Mouse (Mus musculus) adrenal gland, adult 2 months (tissue): ENCODE results near the gene Opn4. TPM values are rescaled to one million over a fixed set of nuclear protein-coding genes. Genes with fewer than 3 reads are reported as not detected.

Experiments used
- DNase-seq: peaks from one replicate; pipeline ENCODE4 v3.0.0; 2021
- polyA plus RNA-seq: library from polyadenylated mRNA; depleted of rRNA; stranded (reverse); fragments of >200 nt; gene quantifications from 2 replicates; pipeline ENCODE4 v1.2.3, GENCODE M21; 2012
- total RNA-seq, 2 experiments: library from RNA; stranded (reverse); gene quantifications; 2 replicates each; pipeline ENCODE4 v1.2.3; 2021

The Opn4 gene
- total and polyA plus RNA-seq, 3 experiments: 0.26 TPM; not detected in 1

DNA sequence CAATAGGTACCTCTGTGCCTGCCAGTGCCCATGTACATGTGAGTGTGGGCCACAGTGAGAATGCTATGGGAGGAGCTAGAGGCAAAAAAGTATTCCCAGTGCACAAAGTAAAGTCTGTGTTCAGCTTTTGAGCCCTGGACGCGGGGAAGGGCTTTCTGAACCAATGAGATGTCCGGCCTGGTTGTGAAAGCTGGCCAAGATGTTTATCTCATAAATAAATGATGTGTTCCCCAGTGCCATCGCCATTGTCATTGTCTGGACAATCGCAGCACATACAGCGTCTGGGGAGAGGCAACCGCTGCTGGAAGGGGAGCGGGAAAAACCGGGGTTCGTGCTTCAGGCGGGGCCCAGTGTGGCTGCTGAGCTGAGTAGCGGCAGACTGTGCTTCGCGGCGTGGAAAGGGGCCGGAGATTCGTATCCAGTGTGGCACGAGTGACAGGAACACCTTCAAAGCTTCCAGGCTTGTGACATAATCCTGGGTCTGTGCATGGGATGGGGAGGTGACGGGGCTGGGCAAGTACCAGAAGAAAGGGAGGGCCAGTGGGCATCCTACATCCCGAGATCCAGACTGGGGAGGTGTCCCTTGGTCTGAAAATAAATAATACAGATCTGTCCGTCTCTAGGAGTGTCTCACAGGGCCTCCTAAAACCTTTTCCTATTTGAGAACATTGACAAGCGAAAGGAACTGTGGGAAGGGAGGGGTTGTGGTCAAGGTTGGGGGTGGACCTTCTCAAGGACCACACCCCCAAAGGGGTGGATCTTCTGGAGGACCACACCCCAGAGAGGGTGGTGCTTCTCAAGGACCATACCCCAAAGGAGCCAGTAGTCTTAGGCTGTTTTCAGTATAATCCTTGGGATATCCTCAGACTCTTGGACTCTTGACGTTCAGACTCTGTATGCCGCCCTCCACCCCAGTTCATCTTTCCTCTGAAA lies 8.9 kb downstream of the Opn4 start:
- DNase-seq: no peak

DNA sequence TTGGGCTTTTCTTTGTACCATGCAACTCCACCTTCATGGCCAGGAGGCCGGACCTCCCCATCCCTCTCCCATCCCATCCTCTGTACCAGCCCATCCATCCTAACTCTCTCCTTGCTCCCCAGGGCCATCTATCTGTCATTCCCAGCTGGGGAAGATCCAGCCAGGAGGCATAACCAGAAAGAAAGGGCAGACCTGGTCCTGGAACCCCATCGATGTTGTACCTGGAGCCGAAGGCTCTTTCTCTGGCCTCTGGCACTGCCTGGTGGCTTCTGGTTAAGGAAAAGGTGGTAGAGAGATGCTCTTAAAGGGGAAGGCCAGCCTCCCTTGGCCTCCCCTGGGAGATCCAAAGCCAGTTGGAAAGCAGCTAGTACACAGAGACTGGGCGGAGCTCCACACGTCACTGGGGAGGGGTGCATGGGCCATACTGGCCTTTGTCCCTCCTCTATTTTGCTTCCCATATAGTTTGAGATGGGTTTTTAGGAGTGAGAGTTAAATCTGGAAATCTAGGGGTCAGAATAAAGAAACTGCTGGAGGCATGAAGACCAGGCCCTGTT lies 9.8 kb downstream of the Opn4 start:
- DNase-seq: no peak

DNA sequence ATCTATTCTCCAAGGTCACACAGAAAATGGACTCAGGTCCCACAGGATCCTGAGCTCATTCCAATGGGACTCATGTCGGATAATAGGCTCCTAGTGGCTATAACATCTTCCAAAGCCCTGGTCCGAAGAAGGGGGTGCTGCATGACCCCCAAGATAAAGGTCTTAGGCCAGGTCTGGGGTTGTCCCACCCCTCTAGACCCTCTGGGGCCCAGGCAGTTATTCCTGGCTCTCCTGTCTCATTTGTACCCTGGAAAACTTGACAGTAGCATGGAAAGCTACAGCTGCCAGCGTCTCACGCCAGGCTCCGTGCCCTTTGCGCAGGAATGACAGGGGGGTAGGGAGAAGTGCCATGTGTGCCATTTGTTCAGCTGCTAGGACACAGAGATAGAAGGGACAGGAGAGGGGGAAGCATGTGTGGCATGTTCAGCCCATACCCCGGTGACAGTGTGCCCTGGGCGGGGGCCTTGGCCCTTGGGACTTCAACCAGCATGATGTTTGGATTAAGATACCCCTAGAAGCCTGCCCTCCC lies 10.7 kb downstream of the Opn4 start:
- no peak for DNase-seq

DNA sequence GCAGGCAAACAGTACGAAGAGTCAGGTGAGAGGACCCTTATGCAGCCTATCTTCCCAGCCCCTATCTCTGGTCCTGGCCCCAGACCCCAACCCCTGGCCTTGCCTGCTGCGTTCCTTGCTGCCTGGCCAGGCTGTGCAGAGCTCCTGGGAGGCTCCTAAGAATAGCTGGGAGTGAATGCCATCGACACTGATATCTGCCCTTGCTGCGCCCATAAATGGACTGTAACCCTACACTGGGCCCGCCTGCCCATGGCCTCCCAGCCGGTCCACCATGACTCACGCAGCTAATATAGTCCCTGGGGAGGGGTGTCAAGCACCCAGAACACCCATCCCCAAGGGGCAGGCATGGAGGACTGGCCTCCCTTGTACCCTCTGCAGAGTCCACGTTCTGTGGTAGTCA lies 11.4 kb downstream of the Opn4 start, which contains the start of gene Ldb3:
Gene Ldb3, minus strand, starts transcription at position 185 of the 400 bp plus-strand sequence.
- DNase-seq: peak; percentile 50

GRCm38 (mm10) chr14:34588005-34588404 lies 11.9 kb downstream of the Opn4 start:
- no peak for DNase-seq

DNA sequence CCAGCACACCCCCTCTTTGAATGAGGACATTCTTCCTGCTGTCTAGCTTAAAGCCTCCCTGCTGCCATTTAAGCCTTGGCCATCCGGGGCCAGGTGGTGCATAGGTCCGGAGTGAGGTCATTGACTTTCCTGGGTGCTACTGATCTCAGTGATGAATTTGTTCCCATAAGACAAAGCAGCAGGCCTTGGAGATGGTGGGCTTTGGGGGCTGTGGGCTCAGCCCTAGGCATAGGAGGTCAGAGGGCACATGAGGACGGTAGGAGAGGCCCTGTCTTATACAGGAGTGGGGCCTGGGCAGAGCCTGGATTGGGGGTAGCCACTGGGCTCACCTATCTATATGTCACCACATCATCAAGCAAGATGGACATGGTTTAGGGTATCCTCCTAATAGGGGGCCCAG lies 13.1 kb downstream of the Opn4 start:
- DNase-seq: no peak

DNA sequence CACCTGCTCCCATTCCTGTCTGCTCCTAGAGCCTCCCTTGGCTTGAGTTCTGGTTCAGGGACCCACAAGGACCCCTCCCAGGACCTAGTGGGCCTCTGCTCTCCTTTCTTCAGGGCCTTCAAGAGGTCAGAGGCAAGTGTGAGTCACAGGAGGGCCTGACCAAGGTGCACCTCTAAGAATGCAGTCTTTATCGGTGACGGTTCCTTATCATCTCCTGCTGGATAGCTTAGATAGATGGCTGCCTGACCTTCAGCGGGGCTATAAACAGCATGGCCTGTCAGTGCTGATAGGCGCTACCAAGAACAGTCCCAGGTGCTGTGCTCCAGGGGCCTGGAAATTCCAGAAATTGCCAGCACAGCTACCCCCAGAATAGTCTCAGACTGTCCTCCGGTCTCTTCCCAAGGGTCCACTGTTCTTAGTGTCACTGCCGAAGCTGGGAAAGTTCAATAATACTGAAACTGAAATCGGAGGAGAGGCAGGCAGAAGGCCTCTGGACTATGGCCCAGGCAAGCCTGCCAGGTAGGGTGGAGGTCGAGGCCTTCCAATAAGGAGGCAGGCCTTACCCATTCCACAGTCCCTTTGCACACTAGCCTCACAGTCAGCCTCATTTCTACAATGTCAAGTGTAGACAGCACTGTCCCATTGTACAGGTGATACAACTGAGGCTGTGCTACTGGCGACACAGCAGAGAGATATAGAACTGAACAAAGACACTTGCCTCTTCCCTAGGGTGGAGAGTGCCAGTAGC lies 14.4 kb downstream of the Opn4 start:
- DNase-seq: peak; percentile 61

- no peak for DNase-seq
Observed at GRCm38 (mm10) chr14:34582740-34583427, 17.1 kb downstream of the Opn4 start.

- DNase-seq: no peak
Observed at GRCm38 (mm10) chr14:34576858-34577257, 23.1 kb downstream of the Opn4 start.

DNA sequence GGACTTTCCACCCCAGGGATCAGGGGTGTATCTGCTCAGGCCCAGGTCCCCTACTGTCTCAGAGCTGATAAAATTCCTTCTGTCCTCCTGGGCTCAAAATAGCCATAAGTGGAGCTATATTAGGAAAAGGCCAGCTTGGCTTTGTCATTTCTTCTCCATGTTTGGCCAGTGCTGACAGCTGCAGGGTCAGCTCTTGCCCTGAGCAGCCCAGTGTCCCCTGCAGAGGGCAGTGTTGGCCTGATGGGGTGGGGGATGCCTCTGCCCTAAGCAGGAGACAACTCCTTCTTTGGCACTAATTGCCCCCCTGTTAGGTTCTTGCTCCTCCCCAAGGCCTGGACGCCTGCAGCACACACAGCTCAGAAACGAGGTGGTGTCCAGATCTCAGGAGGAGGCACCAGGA lies 25.9 kb downstream of the Opn4 start:
- no peak for DNase-seq

DNA sequence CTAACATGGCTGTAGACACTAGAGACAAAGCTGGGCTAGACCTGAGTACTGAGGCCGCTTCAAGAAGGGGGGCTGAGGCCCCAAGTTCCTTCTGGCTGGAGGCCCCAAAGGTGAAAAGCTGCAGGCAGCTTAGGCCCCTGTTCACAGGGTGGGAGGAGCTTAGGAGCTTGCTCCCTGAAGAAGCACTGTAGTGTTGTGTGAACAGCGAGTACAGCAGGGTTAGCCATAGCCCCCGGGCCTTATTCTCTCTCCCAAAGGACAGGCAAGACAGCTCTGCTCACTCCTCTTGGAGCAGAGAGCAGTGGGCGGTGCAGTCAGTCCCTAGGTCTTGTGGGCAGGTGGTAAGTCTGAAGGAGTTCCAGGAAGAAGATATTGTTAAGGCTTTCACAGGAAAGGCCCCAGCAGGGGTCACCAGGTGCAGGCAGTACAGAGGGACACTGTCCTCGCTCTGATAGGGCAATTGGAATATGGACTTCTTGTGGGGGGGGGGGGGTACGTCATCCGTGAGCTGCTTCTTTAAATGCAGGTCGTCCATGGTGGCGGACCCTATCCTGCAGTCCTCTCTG lies 26.5 kb downstream of the Opn4 start:
- DNase-seq: no peak

GRCm38 (mm10) chr14:34571610-34572387 lies 28.1 kb downstream of the Opn4 start:
- DNase-seq: no peak

- DNase-seq: no peak
Observed at GRCm38 (mm10) chr14:34570903-34571302, 29.0 kb downstream of the Opn4 start.

GRCm38 (mm10) chr14:34570294-34570693 lies 29.6 kb downstream of the Opn4 start:
- DNase-seq: peak; percentile 77

GRCm38 (mm10) chr14:34569534-34570194 lies 30.3 kb downstream of the Opn4 start:
- DNase-seq: no peak

DNA sequence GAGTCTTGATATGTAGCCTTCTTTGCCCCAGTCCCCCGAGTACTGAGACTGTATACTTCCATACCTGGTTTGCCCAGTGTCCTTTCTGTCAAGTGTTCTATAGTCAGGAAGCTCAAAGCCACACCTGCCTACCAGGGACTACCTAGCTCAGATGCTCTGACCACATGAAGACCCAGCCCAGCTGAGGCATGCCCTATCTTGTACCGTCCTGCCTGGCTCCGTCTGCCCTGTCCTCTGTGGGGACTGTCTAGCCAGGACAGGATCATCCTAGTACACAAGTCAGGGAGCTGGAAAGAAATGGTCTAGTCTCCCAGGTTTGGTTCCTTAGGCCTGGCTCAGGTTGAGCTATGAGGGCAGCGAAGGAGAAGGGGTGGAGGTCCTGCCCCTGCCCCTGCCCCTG lies 31.3 kb downstream of the Opn4 start:
- DNase-seq: no peak

DNA sequence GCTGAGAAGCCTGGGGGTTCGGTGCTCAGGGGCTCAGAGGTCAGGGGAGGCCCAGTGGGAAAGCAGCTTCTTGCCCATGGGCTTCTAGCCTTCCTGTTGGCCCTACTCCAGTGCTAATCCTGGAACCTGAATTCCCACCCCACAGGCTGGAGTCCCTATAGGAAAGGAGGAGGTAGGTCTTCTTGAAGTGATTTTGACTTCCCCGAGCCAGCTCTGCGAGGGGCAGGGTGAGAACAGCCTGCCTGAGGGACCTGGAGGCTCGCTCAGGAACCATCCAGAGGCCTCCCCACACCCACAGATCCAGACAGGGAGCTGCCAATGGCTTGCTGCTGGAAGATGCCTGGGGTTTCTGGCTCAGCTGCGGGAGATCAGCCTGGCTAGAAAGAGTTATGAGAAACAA lies 32.2 kb downstream of the Opn4 start:
- DNase-seq: no peak

DNA sequence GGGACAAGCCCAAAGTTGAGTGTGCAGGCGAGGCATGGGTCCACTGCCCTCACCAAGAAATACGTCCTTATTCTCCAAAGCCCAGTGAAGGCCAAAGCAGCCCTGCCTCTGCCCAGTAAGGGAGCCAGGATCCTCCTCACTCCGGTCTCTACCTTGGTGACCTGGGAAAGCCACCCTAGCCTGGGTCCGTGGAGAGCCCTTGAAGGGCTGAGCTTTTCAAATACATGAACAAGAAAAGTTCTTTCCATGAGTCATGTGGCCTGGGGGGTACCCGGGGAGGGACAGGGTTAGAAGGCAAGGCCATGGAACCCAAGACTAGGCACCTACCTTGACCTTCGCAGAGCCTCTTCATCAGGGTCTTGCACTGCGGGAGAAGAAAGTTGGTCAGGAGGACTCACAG lies 33.4 kb downstream of the Opn4 start:
- no peak for DNase-seq

DNA sequence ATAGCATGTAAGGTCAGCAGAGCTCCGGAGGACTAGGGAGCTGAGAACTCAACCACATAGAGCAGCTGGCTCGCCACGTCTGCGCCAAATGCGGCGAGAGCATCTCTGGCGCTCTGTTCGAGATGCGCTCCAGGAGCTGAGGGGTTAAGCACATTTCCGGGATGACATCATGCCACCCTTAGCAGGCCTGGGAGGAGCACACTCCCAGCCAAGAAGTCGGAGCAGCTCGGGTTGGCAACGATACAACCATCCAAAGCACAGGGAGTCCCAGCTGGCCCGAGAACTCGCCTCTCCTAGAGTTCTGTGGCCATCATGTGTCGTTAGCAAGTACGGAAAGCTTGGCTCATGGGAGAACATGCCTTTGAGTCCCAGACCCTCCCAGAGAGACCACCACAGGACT lies 34.2 kb downstream of the Opn4 start:
- no peak for DNase-seq

DNA sequence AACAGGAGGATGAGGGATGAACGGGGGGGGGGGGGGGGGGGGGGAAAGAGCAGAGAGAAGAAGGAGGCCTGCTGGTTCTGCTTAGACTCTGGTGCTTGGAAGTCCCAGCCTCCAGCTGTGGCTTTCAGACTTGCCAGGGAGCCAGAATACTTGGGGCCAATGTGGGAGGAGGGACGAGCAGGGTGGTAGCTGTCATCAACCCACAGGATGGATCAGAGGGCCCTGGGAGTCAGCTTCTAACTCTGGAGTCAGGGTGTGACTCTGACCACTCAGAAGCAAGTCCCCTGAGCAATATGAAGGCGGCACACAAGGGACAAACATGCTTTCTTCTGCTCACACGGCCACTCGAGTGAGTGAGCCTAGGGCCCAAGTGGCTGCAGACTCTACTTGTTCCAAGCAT lies 35.3 kb downstream of the Opn4 start:
- no peak for DNase-seq
